Mouse (Mus musculus) hindbrain, embryonic 16.5 days (tissue): Measurements from ENCODE around the gene Gm15056. TPM values are rescaled to one million over a fixed set of nuclear protein-coding genes. Genes with fewer than 3 reads are reported as not detected.

Source experiments
- polyA plus RNA-seq: library from polyadenylated mRNA; unstranded; fragments of >200 nt; fragmentation: Nextera tagmentation; extraction: Ambion mirVana; gene quantifications from 2 replicates; pipeline ENCODE4 v1.2.1, GENCODE M21; 2015

Gene Gm15056
- polyA plus RNA-seq, 1 experiment from 2014 or later: not detected

Other genes with a start within 250 kb of the Gm15056 start
- not detected in 2 replicates for gene Defb33, start 10.0 kb downstream of the Gm15056 start, polyA plus RNA-seq
- not detected in 2 replicates for gene Gm6040, start 19.4 kb upstream of the Gm15056 start, polyA plus RNA-seq
- not detected in 2 replicates for gene AY761185, start 42.1 kb upstream of the Gm15056 start, polyA plus RNA-seq
- gene Defa21, start 122.9 kb upstream of the Gm15056 start, polyA plus RNA-seq: not detected in 2 replicates
- gene Defa23, start 152.4 kb upstream of the Gm15056 start, polyA plus RNA-seq: not detected in 2 replicates
- gene Defa35, start 162.4 kb upstream of the Gm15056 start, polyA plus RNA-seq: not detected in 2 replicates
- not detected in 2 replicates for gene Defa25, start 181.8 kb upstream of the Gm15056 start, polyA plus RNA-seq
- gene Gm14851, start 193.4 kb upstream of the Gm15056 start, polyA plus RNA-seq: not detected in 2 replicates
- not detected in 2 replicates for gene Defa30, start 232.0 kb upstream of the Gm15056 start, polyA plus RNA-seq